Mouse (Mus musculus) lung, postnatal 10 days (tissue): ENCODE results near the gene Ppp2r5d.

Experiments
- DNase-seq: peaks from one replicate; pipeline ENCODE4 v3.0.0; 2021

Gene Ppp2r5d

DNA sequence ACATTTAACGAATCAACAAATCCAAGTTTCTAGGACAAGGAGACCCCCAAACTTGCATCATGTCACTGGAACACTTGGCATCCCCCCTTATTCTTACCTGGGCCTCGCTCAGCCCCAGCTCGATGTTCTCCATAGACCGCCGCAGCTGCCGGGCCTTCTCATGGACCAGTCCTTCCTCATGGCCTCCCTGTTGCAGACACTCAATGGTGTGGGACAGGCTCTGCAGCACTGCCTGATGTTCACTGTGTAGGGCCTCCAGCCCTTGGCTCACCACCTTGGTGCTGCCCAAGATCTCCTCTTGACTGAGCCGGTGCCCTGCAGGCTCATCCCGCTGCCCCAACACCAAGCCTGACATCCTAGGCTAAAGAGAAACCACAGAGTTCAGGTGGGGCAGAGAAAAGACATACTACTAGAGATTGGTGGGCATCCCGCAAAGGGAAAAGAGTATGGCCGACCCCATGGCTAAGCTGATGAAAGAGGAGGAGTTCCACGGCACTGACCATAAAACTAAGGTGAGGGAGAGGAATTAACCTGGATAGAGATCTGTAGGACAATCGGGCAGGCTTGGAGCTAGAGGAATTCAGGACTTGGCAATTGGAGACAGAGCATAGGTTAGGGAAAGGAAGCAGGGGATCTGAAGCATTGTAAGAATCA lies 60.6 kb downstream of the Ppp2r5d start:
- no peak for DNase-seq

DNA sequence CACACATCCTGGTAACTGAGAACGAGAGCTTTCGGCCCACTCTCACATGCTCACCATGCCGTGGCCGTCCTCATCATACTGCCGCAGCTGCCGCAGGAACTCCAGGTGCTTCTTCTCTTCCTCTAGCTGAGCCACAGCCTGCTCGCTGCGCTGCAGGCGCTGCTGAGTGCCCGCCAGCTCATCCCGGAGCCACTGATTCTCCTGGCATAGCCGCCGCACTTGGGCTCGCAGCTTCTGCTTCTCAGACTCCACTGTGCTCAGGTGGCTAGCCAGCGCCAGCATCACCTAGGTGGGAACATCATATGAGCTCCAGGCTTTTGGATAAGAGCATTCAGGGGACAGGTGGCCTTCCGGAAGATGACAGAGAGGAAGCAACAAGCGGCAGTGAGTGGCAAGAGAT lies 62.9 kb downstream of the Ppp2r5d start:
- DNase-seq, result no peak

DNA sequence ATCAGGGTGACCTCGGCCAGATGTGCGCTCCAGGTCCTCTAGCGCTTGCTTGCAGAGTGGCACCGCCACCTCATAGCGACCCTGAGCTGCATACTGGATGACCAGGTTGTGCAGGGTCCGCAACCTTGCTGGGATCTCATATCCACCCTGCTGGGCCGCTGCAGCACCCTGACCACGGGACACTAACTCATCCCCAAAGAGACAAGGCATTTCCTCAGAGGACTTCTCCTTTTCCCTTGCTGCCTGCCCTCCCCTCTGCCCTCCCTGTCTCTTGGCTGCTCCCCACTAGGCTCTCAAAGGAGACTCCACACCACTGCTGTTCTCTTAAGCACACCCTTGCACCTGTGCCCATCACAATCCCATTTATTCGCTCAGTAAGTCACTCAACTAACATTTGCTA lies 65.0 kb downstream of the Ppp2r5d start:
- DNase-seq, result no peak

DNA sequence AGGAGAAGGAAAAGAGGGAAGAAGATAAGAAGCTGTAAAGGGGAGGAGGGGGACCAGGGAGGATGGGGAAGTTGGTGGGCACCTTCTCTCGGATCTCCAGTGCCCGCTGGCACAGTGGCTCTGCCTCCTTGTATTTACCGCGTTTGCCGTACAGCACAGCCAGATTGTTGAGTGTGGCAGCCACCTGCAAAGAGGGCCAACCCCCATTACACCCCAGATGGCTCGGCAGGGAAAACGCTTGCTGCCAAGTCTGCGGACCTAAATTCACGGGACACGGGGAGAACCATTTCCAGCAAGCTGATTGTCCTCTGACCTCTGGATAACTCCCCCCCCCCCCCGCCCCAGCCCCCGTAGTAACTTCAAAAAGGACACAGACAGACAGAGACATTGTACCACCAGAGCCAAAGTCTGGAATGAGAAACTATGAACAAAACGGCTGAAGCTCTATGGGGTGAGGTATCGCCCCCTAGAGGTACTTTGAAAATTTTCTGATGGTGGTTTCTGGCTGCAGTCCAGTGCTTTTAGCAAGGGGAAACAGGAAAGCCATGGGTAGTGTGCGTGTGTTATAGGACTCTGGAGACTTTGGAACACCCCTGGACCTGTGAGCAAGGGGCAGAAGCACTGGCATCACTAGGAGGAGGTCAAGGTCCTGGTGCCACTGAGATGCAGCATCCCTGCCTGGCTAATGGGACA lies 67.9 kb downstream of the Ppp2r5d start:
- peak; percentile 90 for DNase-seq
